Mouse (Mus musculus) stomach, postnatal 0 days (tissue): ENCODE data around the gene Pcnx2. TPM values are rescaled to one million over a fixed set of nuclear protein-coding genes. Genes with fewer than 3 reads are reported as not detected.

Source experiments
- ATAC-seq: fragments of 200-750 bp; cut with Nextera tagmentation; 2 replicates; pipeline ENCODE4 v1.8.0; 2017; ENCODE audit not compliant: low FRiP score, low TSS enrichment
- DNase-seq: peaks from one replicate; pipeline ENCODE4 v3.0.0-alpha.2; 2016; ENCODE audit warnings: low spot score
- H3K27ac ChIP-seq: fragments of 300-500 bp; sonication (generic); replicated peaks from 2 replicates; pipeline ENCODE4 v1.5.1; 2014; ENCODE audit warnings: mild to moderate bottlenecking, control low read depth
- H3K27me3 ChIP-seq: fragments of 300-500 bp; sonication (generic); 2 replicates; pipeline ENCODE4 v1.6.1; 2014; ENCODE audit warnings: low read length; ENCODE audit not compliant: control insufficient read depth, insufficient read depth
- H3K36me3 ChIP-seq: fragments of 300-500 bp; sonication (generic); 2 replicates; pipeline ENCODE4 v1.6.1; 2014; ENCODE audit warnings: low read length, mixed read lengths; ENCODE audit not compliant: control insufficient read depth, insufficient read depth
- H3K4me1 ChIP-seq: fragments of 300-500 bp; sonication (generic); replicated peaks from 2 replicates; pipeline ENCODE4 v1.6.1; 2014; ENCODE audit warnings: antibody characterized with exemption; ENCODE audit not compliant: control insufficient read depth, insufficient read depth
- H3K4me2 ChIP-seq: fragments of 300-500 bp; sonication (generic); replicated peaks from 2 replicates; pipeline ENCODE4 v1.6.1; 2014; ENCODE audit warnings: low read depth, mild to moderate bottlenecking, control low read depth, moderate library complexity
- H3K4me3 ChIP-seq: fragments of 300-500 bp; sonication (generic); 2 replicates; pipeline ENCODE4 v1.5.1; 2014; ENCODE audit warnings: low read depth, low read length, control low read depth
- H3K9ac ChIP-seq: fragments of 300-500 bp; sonication (generic); 2 replicates; pipeline ENCODE4 v1.6.1; 2014; ENCODE audit warnings: mild to moderate bottlenecking, low read length, control low read depth, mixed read lengths
- H3K9me3 ChIP-seq: fragments of 300-500 bp; sonication (generic); 2 replicates; pipeline ENCODE4 v1.6.1; 2016; ENCODE audit warnings: low read length; ENCODE audit not compliant: control insufficient read depth
- CTCF ChIP-seq: IDR thresholded peaks from 2 replicates; pipeline ENCODE4 v1.5.1; 2016; ENCODE audit warnings: antibody characterized with exemption, low read depth, mild to moderate bottlenecking, moderate library complexity
- EP300 ChIP-seq: optimal IDR thresholded peaks from 2 replicates; pipeline ENCODE3; 2016; ENCODE audit warnings: antibody characterized with exemption
- WGBS: fragments of 180-500 bp; shearing (Covaris S2); extraction: QIAGEN DNeasy Blood & Tissue Kit; methylation state at CpG from one replicate; pipeline ENCODE4 v1.1.7; 2014; 5-methylcytosine and 5-hydroxymethylcytosine counted together
- polyA plus RNA-seq: library from polyadenylated mRNA; unstranded; fragments of >200 nt; fragmentation: Nextera tagmentation; extraction: Ambion mirVana; gene quantifications from 2 replicates; pipeline ENCODE4 v1.2.1, GENCODE M21; 2015

The Pcnx2 gene
- polyA plus RNA-seq, 1 experiment from 2014 or later: 0.17 TPM

DNA sequence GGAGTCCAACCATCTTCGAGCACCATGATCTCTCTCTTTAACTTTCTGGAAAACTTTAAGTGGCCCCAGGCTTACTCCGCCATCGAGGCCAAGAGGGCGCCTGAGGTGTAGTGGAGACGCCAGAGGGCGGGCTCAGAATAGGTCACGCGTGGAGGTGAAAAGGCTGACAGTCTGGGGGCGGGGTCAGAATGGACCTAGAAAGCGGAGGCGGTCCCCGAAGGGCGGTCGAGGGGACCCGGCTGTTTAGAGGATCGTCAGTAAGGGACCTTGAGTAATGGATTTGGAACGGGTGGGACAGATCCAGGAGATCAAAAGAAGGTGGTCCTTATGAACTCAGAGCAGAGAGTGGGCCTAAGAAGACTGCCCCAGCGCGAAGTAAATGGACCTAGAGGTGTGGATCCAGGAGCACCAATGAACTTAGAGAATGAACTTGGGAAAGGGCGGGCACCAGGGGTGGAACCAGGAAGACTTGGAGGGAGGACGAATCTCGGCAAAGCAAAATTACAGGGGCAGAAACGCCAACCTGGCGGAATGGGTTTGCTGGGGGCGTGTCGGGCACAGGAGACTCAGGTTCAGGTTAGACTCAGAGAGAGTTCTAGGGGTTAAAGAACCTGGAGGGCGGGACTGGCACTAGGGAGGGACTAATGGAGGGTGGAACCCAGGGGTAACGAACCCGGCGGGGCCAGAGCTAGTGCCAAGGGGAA lies 11.7 kb upstream of the Pcnx2 start:
- Histone ChIP-seq H3K27ac (peak overlapping the region; percentile 78; the same call in 1 of the 2 replicates), H3K36me3 (no peaks in the 10 kb centered on the region), H3K4me3 (peak overlapping the region; percentile 54), H3K9me3 (no peaks in the 10 kb centered on the region), H3K4me1 (peaks cover 2% of the 10 kb centered on the region; the same call in 1 of the 2 replicates), H3K27me3 (peaks cover 5% of the 10 kb centered on the region; the same call in 1 of the 2 replicates), H3K9ac (peak overlapping the region; percentile 59), H3K4me2 (peak overlapping the region; percentile 92)
- ATAC-seq (peak; percentile 95), DNase-seq (peak; percentile 93)
- WGBS: 5% methylated on average over 30 of the region's 30 CpGs
- TF ChIP-seq EP300 (no peak), CTCF (no peak; the same call in 1 of the 2 replicates)

DNA sequence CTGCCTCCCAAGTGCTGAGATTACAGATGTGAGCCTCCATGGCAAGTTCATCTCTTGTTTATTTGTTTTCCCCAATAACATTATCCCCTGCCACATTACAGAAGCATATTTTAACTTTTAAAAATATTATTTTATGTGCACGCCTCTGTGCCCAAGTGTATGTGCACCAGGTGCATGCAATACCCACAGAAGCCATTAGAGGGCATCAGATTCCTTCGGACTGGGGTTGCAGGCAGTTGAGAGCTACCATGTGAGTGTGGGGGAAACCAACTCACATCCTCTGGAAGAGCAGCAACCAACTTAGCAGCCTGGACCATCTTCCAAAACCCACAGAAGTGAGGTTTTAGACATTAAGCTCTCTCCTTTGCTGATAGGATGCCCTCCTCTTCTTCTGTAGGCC lies 9.2 kb upstream of the Pcnx2 start:
- ATAC-seq (no peak), DNase-seq (peak; percentile 28)
- Histone ChIP-seq H3K9ac (no peak overlapping the region), H3K27me3 (peaks cover 5% of the 10 kb centered on the region; the same call in 1 of the 2 replicates), H3K4me3 (no peak overlapping the region), H3K9me3 (no peaks in the 10 kb centered on the region), H3K4me2 (no peak overlapping the region), H3K4me1 (peaks cover 2% of the 10 kb centered on the region; the same call in 1 of the 2 replicates), H3K36me3 (no peaks in the 10 kb centered on the region), H3K27ac (no peak overlapping the region)
- 73% methylated on average over 2 of the region's 2 CpGs for WGBS
- TF ChIP-seq CTCF: peak; percentile 45
- no peak for TF ChIP-seq EP300

- no peak overlapping the region for H3K27ac ChIP-seq
- no peak overlapping the region for H3K4me3 ChIP-seq
- ATAC-seq (no peak), DNase-seq (no peak)
- no peak overlapping the region for H3K9ac ChIP-seq
- TF ChIP-seq CTCF: no peak
- no peak for TF ChIP-seq EP300
- 40% methylated on average over 2 of the region's 2 CpGs for WGBS
- H3K4me1 ChIP-seq: no peaks in the 10 kb centered on the region
- no peaks in the 10 kb centered on the region for H3K9me3 ChIP-seq
- no peak overlapping the region for H3K4me2 ChIP-seq
- no peaks in the 10 kb centered on the region for H3K36me3 ChIP-seq
- H3K27me3 ChIP-seq: no peaks in the 10 kb centered on the region
These were observed 7.2 kb upstream of the Pcnx2 start for GRCm38 (mm10) chr8:125905341-125905740.

DNA sequence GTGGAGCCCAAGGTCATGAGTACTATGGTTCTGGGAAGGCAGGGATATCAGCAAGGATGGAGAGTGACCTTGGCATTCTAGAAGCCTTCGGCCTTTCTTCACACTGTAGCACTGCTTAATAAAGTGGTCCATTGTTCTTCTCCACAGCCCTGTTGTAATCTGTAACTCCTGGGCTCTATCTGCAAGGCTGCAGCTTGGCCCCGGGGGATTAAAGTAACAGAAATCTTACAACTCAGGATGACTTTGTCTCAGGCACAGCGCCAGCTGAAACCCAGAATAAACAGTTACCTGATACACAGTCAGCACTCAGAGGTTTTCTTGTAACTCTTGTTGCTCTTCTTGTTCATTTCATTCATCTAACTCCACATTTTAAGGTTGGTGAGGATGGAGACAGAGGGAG lies 4.4 kb upstream of the Pcnx2 start:
- Histone ChIP-seq H3K4me1 (no peaks in the 10 kb centered on the region), H3K4me2 (no peak overlapping the region), H3K9ac (no peak overlapping the region), H3K27me3 (peaks cover 3% of the 10 kb centered on the region; the same call in 1 of the 2 replicates), H3K4me3 (no peak overlapping the region), H3K36me3 (no peaks in the 10 kb centered on the region), H3K27ac (no peak overlapping the region), H3K9me3 (no peaks in the 10 kb centered on the region)
- TF ChIP-seq CTCF (no peak), EP300 (no peak)
- peak; percentile 31; the same call in 1 of the 2 replicates for ATAC-seq
- WGBS: 43% methylated on average over 3 of the region's 3 CpGs
- DNase-seq: peak; percentile 33

- no peak overlapping the region for H3K9ac ChIP-seq
- H3K4me2 ChIP-seq: no peak overlapping the region
- no peaks in the 10 kb centered on the region for H3K36me3 ChIP-seq
- DNase-seq (no peak), ATAC-seq (no peak)
- peak; percentile 53 for TF ChIP-seq CTCF
- no peak for TF ChIP-seq EP300
- no peaks in the 10 kb centered on the region for H3K9me3 ChIP-seq
- 35% methylated on average over 2 of the region's 2 CpGs for WGBS
- peaks cover 3% of the 10 kb centered on the region; the same call in 1 of the 2 replicates for H3K27me3 ChIP-seq
- no peak overlapping the region for H3K4me3 ChIP-seq
- H3K27ac ChIP-seq: no peak overlapping the region
- H3K4me1 ChIP-seq: no peaks in the 10 kb centered on the region
These were observed 3.0 kb upstream of the Pcnx2 start for GRCm38 (mm10) chr8:125901167-125901566.

GRCm38 (mm10) chr8:125898899-125899298 lies 782 bp upstream of the Pcnx2 start:
- no peak overlapping the region for H3K4me3 ChIP-seq
- H3K9ac ChIP-seq: no peak overlapping the region
- TF ChIP-seq EP300 (no peak), CTCF (peak; percentile 79)
- no peaks in the 10 kb centered on the region for H3K4me1 ChIP-seq
- no peaks in the 10 kb centered on the region for H3K9me3 ChIP-seq
- DNase-seq: peak; percentile 74
- peaks cover 3% of the 10 kb centered on the region; the same call in 1 of the 2 replicates for H3K27me3 ChIP-seq
- H3K4me2 ChIP-seq: no peak overlapping the region
- no peak for ATAC-seq
- H3K36me3 ChIP-seq: no peaks in the 10 kb centered on the region
- WGBS: 0% methylated on average over 6 of the region's 6 CpGs
- H3K27ac ChIP-seq: no peak overlapping the region
